Mouse (Mus musculus) hindbrain, postnatal 0 days (tissue): ENCODE data around the gene Gm49395. TPM values are rescaled to one million over a fixed set of nuclear protein-coding genes. Genes with fewer than 3 reads are reported as not detected.

ENCODE experiments used
- ATAC-seq: fragments of 200-750 bp; cut with Nextera tagmentation; 2 replicates; pipeline ENCODE4 v1.8.0; 2017; ENCODE audit warnings: mild to moderate bottlenecking, moderate TSS enrichment, moderate library complexity
- DNase-seq: peaks from one replicate; pipeline ENCODE4 v3.0.0-alpha.2; 2015; ENCODE audit warnings: low spot score
- H3K27ac ChIP-seq: fragments of 300-500 bp; sonication (generic); 2 replicates; pipeline ENCODE4 v1.5.1; 2014; ENCODE audit warnings: mild to moderate bottlenecking
- H3K27me3 ChIP-seq: fragments of 300-500 bp; sonication (generic); 2 replicates; pipeline ENCODE4 v1.6.1; 2014; ENCODE audit warnings: low read length, mixed read lengths; ENCODE audit not compliant: insufficient read depth
- H3K36me3 ChIP-seq: fragments of 300-500 bp; sonication (generic); 2 replicates; pipeline ENCODE4 v1.6.1; 2014; ENCODE audit warnings: low read length, mixed read lengths; ENCODE audit not compliant: insufficient read depth
- H3K4me1 ChIP-seq: fragments of 300-500 bp; sonication (generic); 2 replicates; pipeline ENCODE4 v1.6.1; 2014; ENCODE audit warnings: antibody characterized with exemption, low read length, mixed read lengths; ENCODE audit not compliant: insufficient read depth
- H3K4me2 ChIP-seq: fragments of 300-500 bp; sonication (generic); 2 replicates; pipeline ENCODE4 v1.6.1; 2014; ENCODE audit warnings: low read depth, mild to moderate bottlenecking, low read length, moderate library complexity, mixed read lengths
- H3K4me3 ChIP-seq: fragments of 300-500 bp; sonication (generic); 2 replicates; pipeline ENCODE4 v1.5.1; 2014; ENCODE audit warnings: low read length
- H3K9ac ChIP-seq: fragments of 300-500 bp; sonication (generic); replicated peaks from 2 replicates; pipeline ENCODE4 v1.6.1; 2014; ENCODE audit warnings: mild to moderate bottlenecking, low read length, moderate library complexity, mixed read lengths
- H3K9me3 ChIP-seq: fragments of 300-500 bp; sonication (generic); 2 replicates; pipeline ENCODE4 v1.6.1; 2016; ENCODE audit warnings: low read length, mixed read lengths
- CTCF ChIP-seq: IDR thresholded peaks from 2 replicates; pipeline ENCODE4 v1.5.1; 2016; ENCODE audit warnings: antibody characterized with exemption, control low read depth, low read depth
- WGBS: fragments of 180-500 bp; shearing (Covaris S2); extraction: QIAGEN DNeasy Blood & Tissue Kit; methylation state at CpG from one replicate; pipeline ENCODE4 v1.1.7; 2014; 5-methylcytosine and 5-hydroxymethylcytosine counted together
- polyA plus RNA-seq: library from polyadenylated mRNA; unstranded; fragments of >200 nt; fragmentation: Nextera tagmentation; extraction: Ambion mirVana; gene quantifications from 2 replicates; pipeline ENCODE4 v1.2.1, GENCODE M21; 2015
- total RNA-seq: library from RNA; depleted of rRNA; stranded (reverse); fragments of >200 nt; gene quantifications from 2 replicates; pipeline ENCODE4 v1.2.3, GENCODE M21; 2014; rRNA removed

The Gm49395 gene
- total RNA-seq (0.90 TPM in 1 of 2 replicates, not detected in the other), polyA plus RNA-seq (2.9 and 4.2 TPM in 2 replicates)

GRCm38 (mm10) chr13:115101355-115102191, at the start of gene Gm49395, which contains the start of gene Itga1:
Gene Gm49395 (minus strand): TSS chr13:115101921.
Gene Itga1 (minus strand): TSS chr13:115101964.
- Histone ChIP-seq H3K4me1 (0 out of 2 replicates have a peak, but pooled peaks cover 3% of the 10 kb centered on the region), H3K9me3 (no peaks in the 10 kb centered on the region), H3K36me3 (no peaks in the 10 kb centered on the region), H3K9ac (peak within 1 kb of the TSS; percentile 33), H3K27ac (peak within 1 kb of the TSS; percentile 62; the same call in 1 of the 2 replicates), H3K27me3 (no peaks in the 10 kb centered on the region), H3K4me2 (peak within 1 kb of the TSS; percentile 82), H3K4me3 (peak within 1 kb of the TSS; percentile 54)
- ATAC-seq (peak; percentile 62), DNase-seq (peak; percentile 65)
- under 1% methylated on average over 39 of the region's 39 CpGs for WGBS
- TF ChIP-seq CTCF, result no peak; the same call in 1 of the 2 replicates

GRCm38 (mm10) chr13:115150602-115151001, 48.9 kb upstream of the Gm49395 start:
- no peaks in the 10 kb centered on the region for H3K9me3 ChIP-seq
- 87% methylated on average over 1 of the region's 1 CpGs for WGBS
- H3K9ac ChIP-seq, result no peak overlapping the region
- no peak overlapping the region for H3K27ac ChIP-seq
- H3K36me3 ChIP-seq, result no peaks in the 10 kb centered on the region
- no peak overlapping the region for H3K4me3 ChIP-seq
- H3K4me2 ChIP-seq, result no peak overlapping the region
- TF ChIP-seq CTCF, result no peak
- no peak for ATAC-seq
- H3K27me3 ChIP-seq, result no peaks in the 10 kb centered on the region
- DNase-seq, result no peak
- H3K4me1 ChIP-seq, result no peaks in the 10 kb centered on the region

- Histone ChIP-seq H3K36me3 (no peaks in the 10 kb centered on the region), H3K4me1 (no peaks in the 10 kb centered on the region), H3K27ac (no peak overlapping the region), H3K9ac (no peak overlapping the region), H3K27me3 (no peaks in the 10 kb centered on the region), H3K9me3 (no peaks in the 10 kb centered on the region), H3K4me3 (no peak overlapping the region), H3K4me2 (no peak overlapping the region)
- TF ChIP-seq CTCF, result no peak
- WGBS, result 91% methylated on average over 6 of the region's 6 CpGs
- DNase-seq, result no peak
- ATAC-seq, result no peak
Observed at GRCm38 (mm10) chr13:115149849-115150248, 48.1 kb upstream of the Gm49395 start.

GRCm38 (mm10) chr13:115143575-115143974, 41.9 kb upstream of the Gm49395 start:
- H3K9ac ChIP-seq, result no peak overlapping the region
- no peaks in the 10 kb centered on the region for H3K4me1 ChIP-seq
- H3K27me3 ChIP-seq, result no peaks in the 10 kb centered on the region
- no peaks in the 10 kb centered on the region for H3K9me3 ChIP-seq
- H3K36me3 ChIP-seq, result no peaks in the 10 kb centered on the region
- no peak overlapping the region for H3K27ac ChIP-seq
- DNase-seq (no peak), ATAC-seq (no peak)
- no peak overlapping the region for H3K4me2 ChIP-seq
- no peak for TF ChIP-seq CTCF
- WGBS, result 94% methylated on average over 2 of the region's 2 CpGs
- no peak overlapping the region for H3K4me3 ChIP-seq

GRCm38 (mm10) chr13:115142066-115142465, 40.3 kb upstream of the Gm49395 start:
- 88% methylated on average over 3 of the region's 3 CpGs for WGBS
- Histone ChIP-seq H3K9me3 (no peaks in the 10 kb centered on the region), H3K9ac (no peak overlapping the region), H3K27ac (no peak overlapping the region), H3K36me3 (no peaks in the 10 kb centered on the region), H3K4me1 (no peaks in the 10 kb centered on the region), H3K27me3 (no peaks in the 10 kb centered on the region), H3K4me3 (no peak overlapping the region), H3K4me2 (no peak overlapping the region)
- ATAC-seq (no peak), DNase-seq (no peak)
- TF ChIP-seq CTCF, result no peak

GRCm38 (mm10) chr13:115138513-115138912, 36.8 kb upstream of the Gm49395 start:
- H3K4me1 ChIP-seq, result no peaks in the 10 kb centered on the region
- no peak overlapping the region for H3K9ac ChIP-seq
- no peak overlapping the region for H3K4me2 ChIP-seq
- H3K27me3 ChIP-seq, result no peaks in the 10 kb centered on the region
- no peak overlapping the region for H3K27ac ChIP-seq
- DNase-seq, result no peak
- H3K9me3 ChIP-seq, result no peaks in the 10 kb centered on the region
- 87% methylated on average over 7 of the region's 7 CpGs for whole genome bisulfite sequencing
- no peak for ATAC-seq
- no peak overlapping the region for H3K4me3 ChIP-seq
- TF ChIP-seq CTCF, result no peak
- no peaks in the 10 kb centered on the region for H3K36me3 ChIP-seq

- ATAC-seq, result no peak
- WGBS, result 85% methylated on average over 3 of the region's 3 CpGs
- H3K9ac ChIP-seq, result no peak overlapping the region
Observed at GRCm38 (mm10) chr13:115136761-115137160, 35.0 kb upstream of the Gm49395 start.

More at GRCm38 (mm10) chr13:115136761-115137160, 35.0 kb upstream of the Gm49395 start:
- no peaks in the 10 kb centered on the region for H3K4me1 ChIP-seq
- H3K36me3 ChIP-seq, result no peaks in the 10 kb centered on the region
- H3K4me3 ChIP-seq, result no peak overlapping the region
- no peaks in the 10 kb centered on the region for H3K27me3 ChIP-seq
- no peak for TF ChIP-seq CTCF
- no peak for DNase-seq
- H3K9me3 ChIP-seq, result no peaks in the 10 kb centered on the region
- no peak overlapping the region for H3K27ac ChIP-seq
- no peak overlapping the region for H3K4me2 ChIP-seq
